In the genomic region with DNA sequence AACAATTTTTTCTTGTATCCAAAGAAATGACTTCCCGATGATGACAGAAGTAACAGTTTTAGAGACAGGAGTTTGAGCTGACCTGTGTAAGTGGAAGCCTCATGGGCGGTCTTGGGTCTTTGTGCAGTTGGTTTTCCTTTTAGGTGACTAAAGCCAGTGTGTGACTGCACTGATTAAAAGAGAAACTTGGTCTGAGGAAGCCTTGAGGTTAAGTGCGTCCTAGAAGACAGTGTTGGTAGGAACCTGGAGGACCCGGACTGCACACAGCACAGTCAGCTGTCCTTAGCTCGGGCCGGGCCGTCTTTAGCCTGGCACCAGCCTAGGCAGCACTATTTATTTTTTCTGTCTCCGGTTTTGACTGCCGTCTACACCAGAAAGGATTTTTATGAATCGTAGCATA, we compare ENCODE assay signal across 8 mouse cellular contexts. TPM values are rescaled to one million over a fixed set of nuclear protein-coding genes. Genes with fewer than 3 reads are reported as not detected.
DNase-seq lines count a peak whose midpoint lies in the region; ATAC-seq and TF ChIP-seq lines count a peak whose summit lies in the region.

No protein-coding gene starts in this region.

- 90% methylated on average over 10 of the region's 10 CpGs for WGBS in forebrain, embryonic 10.5 days
- 89% methylated on average over 10 of the region's 10 CpGs for WGBS in forebrain, embryonic 11.5 days
- WGBS in neural tube, embryonic 11.5 days = 94% methylated on average over 10 of the region's 10 CpGs
- 79% methylated on average over 10 of the region's 10 CpGs for WGBS in liver, embryonic 11.5 days
- WGBS in stomach, postnatal 0 days = 50% methylated on average over 10 of the region's 10 CpGs

- peaks cover 41% of the 10 kb centered on the region for H3K4me1 ChIP-seq in forebrain, embryonic 10.5 days
- no peaks in the 10 kb centered on the region for H3K4me1 ChIP-seq in forebrain, embryonic 11.5 days (replicated peaks; ENCODE audit: control insufficient read depth, insufficient read depth, low read length)
- H3K4me1 ChIP-seq in neural tube, embryonic 11.5 days (ENCODE audit: control insufficient read depth, insufficient read depth, low read length) = peaks cover 6% of the 10 kb centered on the region
- H3K4me1 ChIP-seq in liver, embryonic 11.5 days (replicated peaks; ENCODE audit: control insufficient read depth, insufficient read depth, low read length) = peaks cover 34% of the 10 kb centered on the region
- peaks cover 19% of the 10 kb centered on the region for H3K4me1 ChIP-seq in stomach, postnatal 0 days (replicated peaks; ENCODE audit: control insufficient read depth, insufficient read depth)

- no peak overlapping the region for H3K27ac ChIP-seq in forebrain, embryonic 10.5 days
- no peak overlapping the region for H3K27ac ChIP-seq in forebrain, embryonic 11.5 days (ENCODE audit: low read depth, low read length)
- H3K27ac ChIP-seq in neural tube, embryonic 11.5 days (ENCODE audit: low read depth, low read length) = no peak overlapping the region
- H3K27ac ChIP-seq in liver, embryonic 11.5 days (ENCODE audit: low read depth, low read length) = no peak overlapping the region
- H3K27ac ChIP-seq in stomach, postnatal 0 days (replicated peaks) = 0 out of 2 replicates have a peak overlapping the region, but pooled peaks have one; percentile 45

- H3K27me3 ChIP-seq in forebrain, embryonic 10.5 days (ENCODE audit: poor library complexity, severe bottlenecking) = peaks cover 21% of the 10 kb centered on the region
- no peaks in the 10 kb centered on the region for H3K27me3 ChIP-seq in forebrain, embryonic 11.5 days (ENCODE audit: control insufficient read depth, insufficient read depth, low read length)
- H3K27me3 ChIP-seq in neural tube, embryonic 11.5 days (ENCODE audit: control insufficient read depth, insufficient read depth, low read length) = no peaks in the 10 kb centered on the region
- H3K27me3 ChIP-seq in liver, embryonic 11.5 days (replicated peaks; ENCODE audit: control insufficient read depth, insufficient read depth, low read length) = no peaks in the 10 kb centered on the region
- no peaks in the 10 kb centered on the region for H3K27me3 ChIP-seq in stomach, postnatal 0 days (ENCODE audit: control insufficient read depth, insufficient read depth, low read length)

- DNase-seq in forebrain, embryonic 10.5 days (ENCODE audit: extremely low spot score, low spot score) = no peak
- DNase-seq in forebrain, embryonic 11.5 days (ENCODE audit: low spot score) = no peak
- DNase-seq in neural tube, embryonic 11.5 days (ENCODE audit: low spot score) = no peak
- no peak for DNase-seq in neural tube, embryonic 10.5 days (ENCODE audit: extremely low spot score, low spot score)
- no peak for DNase-seq in liver, embryonic 11.5 days (ENCODE audit: low spot score)
- DNase-seq in stomach, postnatal 0 days (ENCODE audit: low spot score) = no peak
- DNase-seq in spleen, postnatal 14 days (ENCODE audit: low spot score in 2 of 2) = no peak
- DNase-seq in Muller cell, postnatal 12 days (ENCODE audit: inconsistent ontology term) = no peak

- TF ChIP-seq CTCF in stomach, postnatal 0 days (IDR thresholded peaks at IDR 0.05; ENCODE audit: low read depth) = no peak

- H3K9ac ChIP-seq in forebrain, embryonic 11.5 days (ENCODE audit: low read length) = no peak overlapping the region
- H3K9ac ChIP-seq in neural tube, embryonic 11.5 days (ENCODE audit: low read length) = no peak overlapping the region
- no peak overlapping the region for H3K9ac ChIP-seq in liver, embryonic 11.5 days (ENCODE audit: low read depth, low read length)
- H3K9ac ChIP-seq in stomach, postnatal 0 days (ENCODE audit: low read length) = peak overlapping the region; percentile 45

- peak overlapping the region; percentile 96 for H3K4me3 ChIP-seq in forebrain, embryonic 10.5 days
- H3K4me3 ChIP-seq in forebrain, embryonic 11.5 days (ENCODE audit: low read depth, low read length) = no peak overlapping the region
- H3K4me3 ChIP-seq in neural tube, embryonic 11.5 days (ENCODE audit: low read depth, low read length) = no peak overlapping the region
- H3K4me3 ChIP-seq in liver, embryonic 11.5 days (ENCODE audit: low read depth, low read length) = peak overlapping the region; percentile 86; the same call in 1 of the 2 replicates
- peak overlapping the region; percentile 18; the same call in 1 of the 2 replicates for H3K4me3 ChIP-seq in stomach, postnatal 0 days (ENCODE audit: low read depth, low read length)

- no peaks in the 10 kb centered on the region for H3K9me3 ChIP-seq in forebrain, embryonic 10.5 days
- no peaks in the 10 kb centered on the region for H3K9me3 ChIP-seq in forebrain, embryonic 11.5 days (ENCODE audit: control insufficient read depth, low read length)
- no peaks in the 10 kb centered on the region for H3K9me3 ChIP-seq in neural tube, embryonic 11.5 days (ENCODE audit: control insufficient read depth, low read length)
- H3K9me3 ChIP-seq in liver, embryonic 11.5 days (ENCODE audit: control insufficient read depth, low read length) = no peaks in the 10 kb centered on the region
- H3K9me3 ChIP-seq in stomach, postnatal 0 days (ENCODE audit: control insufficient read depth, low read length) = no peaks in the 10 kb centered on the region

- no peak for ATAC-seq in forebrain, embryonic 11.5 days (replicated peaks; ENCODE audit: low FRiP score)
- no peak for ATAC-seq in neural tube, embryonic 11.5 days (ENCODE audit: insufficient read depth, low FRiP score, low TSS enrichment)
- no peak for ATAC-seq in liver, embryonic 11.5 days (replicated peaks; ENCODE audit: low FRiP score)
- ATAC-seq in stomach, postnatal 0 days (ENCODE audit: low FRiP score, low TSS enrichment) = no peak

- H3K36me3 ChIP-seq in forebrain, embryonic 10.5 days (replicated peaks) = peaks cover 47% of the 10 kb centered on the region
- H3K36me3 ChIP-seq in forebrain, embryonic 11.5 days (ENCODE audit: control insufficient read depth, insufficient read depth, low read length) = peaks cover 4% of the 10 kb centered on the region; the same call in 1 of the 2 replicates
- no peaks in the 10 kb centered on the region; the same call in 1 of the 2 replicates for H3K36me3 ChIP-seq in neural tube, embryonic 11.5 days (ENCODE audit: control insufficient read depth, insufficient read depth, low read length)
- peaks cover 9% of the 10 kb centered on the region for H3K36me3 ChIP-seq in liver, embryonic 11.5 days (ENCODE audit: control insufficient read depth, insufficient read depth, low read length)
- no peaks in the 10 kb centered on the region for H3K36me3 ChIP-seq in stomach, postnatal 0 days (ENCODE audit: control insufficient read depth, insufficient read depth, low read length)

- no peak for TF ChIP-seq EP300 in stomach, postnatal 0 days (optimal IDR thresholded peaks at IDR 0.05)

- H3K4me2 ChIP-seq in forebrain, embryonic 11.5 days (ENCODE audit: low read depth, low read length, severe bottlenecking) = no peak overlapping the region
- H3K4me2 ChIP-seq in neural tube, embryonic 11.5 days (ENCODE audit: low read depth) = peak overlapping the region; percentile 80
- peak overlapping the region; percentile 69 for H3K4me2 ChIP-seq in liver, embryonic 11.5 days
- peak overlapping the region; percentile 73 for H3K4me2 ChIP-seq in stomach, postnatal 0 days (replicated peaks; ENCODE audit: low read depth)

RNA-seq across cellular contexts. Expression of a gene that starts 2.2 kb away (rescaled TPM):
- polyA plus RNA-seq in forebrain, embryonic 10.5 days (2016; fragmentation: Nextera tagmentation; extraction: Ambion mirVana) = 16.8 and 18.3 TPM in 2 replicates
- 23.2 and 24.2 TPM in 2 replicates for polyA plus RNA-seq in forebrain, embryonic 11.5 days (2014; fragmentation: Nextera tagmentation; extraction: Ambion mirVana)
- 19.9 and 23.4 TPM in 2 replicates for polyA plus RNA-seq in neural tube, embryonic 11.5 days (2014; fragmentation: Nextera tagmentation; extraction: Ambion mirVana)
- polyA plus RNA-seq in liver, embryonic 11.5 days (2014; fragmentation: Nextera tagmentation; extraction: Ambion mirVana) = 24.9 and 25.3 TPM in 2 replicates
- polyA plus RNA-seq in stomach, postnatal 0 days (2015; fragmentation: Nextera tagmentation; extraction: Ambion mirVana) = 46.5 and 49.5 TPM in 2 replicates

RNA-seq across cellular contexts. Expression of a gene that starts 48.8 kb away (rescaled TPM):
- polyA plus RNA-seq in forebrain, embryonic 10.5 days (2016; fragmentation: Nextera tagmentation; extraction: Ambion mirVana) = not detected in 2 replicates
- not detected in 2 replicates for polyA plus RNA-seq in forebrain, embryonic 11.5 days (2014; fragmentation: Nextera tagmentation; extraction: Ambion mirVana)
- not detected in 2 replicates for polyA plus RNA-seq in neural tube, embryonic 11.5 days (2014; fragmentation: Nextera tagmentation; extraction: Ambion mirVana)
- polyA plus RNA-seq in liver, embryonic 11.5 days (2014; fragmentation: Nextera tagmentation; extraction: Ambion mirVana) = not detected in 2 replicates
- not detected in 2 replicates for polyA plus RNA-seq in stomach, postnatal 0 days (2015; fragmentation: Nextera tagmentation; extraction: Ambion mirVana)

Comparison
In these comparisons a context has a peak if more than half of its experiments do, and no peak if none do; other contexts are left out.
1. H3K4me3 ChIP-seq: peak in forebrain, embryonic 10.5 days (single experiment), liver, embryonic 11.5 days (single experiment) and stomach, postnatal 0 days (single experiment); none in forebrain, embryonic 11.5 days (single experiment) and neural tube, embryonic 11.5 days (single experiment).